Mouse (Mus musculus): ENCODE measurements around the gene Ankrd6. TPM values are rescaled to one million over a fixed set of nuclear protein-coding genes. Genes with fewer than 3 reads are reported as not detected.

Ankrd6 gene
- total RNA-seq, 2 experiments from 2014 or later = 0.82 to 0.98 TPM

- ATAC-seq (replicated peaks; ENCODE audit: poor library complexity, severe bottlenecking) = no peak
These were observed 43.0 kb downstream of the Ankrd6 start for GRCm38 (mm10) chr4:32907631-32908030.

- peak; percentile 81 for ATAC-seq (replicated peaks; ENCODE audit: poor library complexity, severe bottlenecking)
These were observed 44.0 kb downstream of the Ankrd6 start for GRCm38 (mm10) chr4:32906627-32907026.

- ATAC-seq (replicated peaks; ENCODE audit: poor library complexity, severe bottlenecking) = no peak
These were observed 44.7 kb downstream of the Ankrd6 start for GRCm38 (mm10) chr4:32905913-32906312.

GRCm38 (mm10) chr4:32905381-32905780 lies 45.3 kb downstream of the Ankrd6 start:
- no peak for ATAC-seq (replicated peaks; ENCODE audit: poor library complexity, severe bottlenecking)

- no peak for ATAC-seq (replicated peaks; ENCODE audit: poor library complexity, severe bottlenecking)
These were observed 46.8 kb downstream of the Ankrd6 start for GRCm38 (mm10) chr4:32903826-32904225.

GRCm38 (mm10) chr4:32899051-32899450 lies 51.6 kb downstream of the Ankrd6 start:
- ATAC-seq (replicated peaks; ENCODE audit: poor library complexity, severe bottlenecking) = no peak

GRCm38 (mm10) chr4:32891341-32891740 lies 59.3 kb downstream of the Ankrd6 start:
- no peak for ATAC-seq (replicated peaks; ENCODE audit: poor library complexity, severe bottlenecking)

GRCm38 (mm10) chr4:32890735-32891098 lies 59.9 kb downstream of the Ankrd6 start:
- ATAC-seq (replicated peaks; ENCODE audit: poor library complexity, severe bottlenecking) = no peak

- no peak for ATAC-seq (replicated peaks; ENCODE audit: poor library complexity, severe bottlenecking)
These were observed 60.5 kb downstream of the Ankrd6 start for GRCm38 (mm10) chr4:32889996-32890734.

- peak; percentile 46 for ATAC-seq (replicated peaks; ENCODE audit: poor library complexity, severe bottlenecking)
These were observed 61.4 kb downstream of the Ankrd6 start for GRCm38 (mm10) chr4:32889246-32889645.

GRCm38 (mm10) chr4:32886479-32886878 lies 64.2 kb downstream of the Ankrd6 start:
- ATAC-seq (replicated peaks; ENCODE audit: poor library complexity, severe bottlenecking) = no peak; the same call in 1 of the 2 replicates

GRCm38 (mm10) chr4:32884599-32884998 lies 66.0 kb downstream of the Ankrd6 start:
- no peak for ATAC-seq (replicated peaks; ENCODE audit: poor library complexity, severe bottlenecking)

GRCm38 (mm10) chr4:32881001-32881400 lies 69.6 kb downstream of the Ankrd6 start:
- ATAC-seq (replicated peaks; ENCODE audit: poor library complexity, severe bottlenecking) = no peak

- ATAC-seq (replicated peaks; ENCODE audit: poor library complexity, severe bottlenecking) = no peak
These were observed 76.0 kb downstream of the Ankrd6 start for GRCm38 (mm10) chr4:32874669-32875068.

- peak; percentile 88 for ATAC-seq (replicated peaks; ENCODE audit: poor library complexity, severe bottlenecking)
These were observed 78.4 kb downstream of the Ankrd6 start for GRCm38 (mm10) chr4:32872189-32872749.

GRCm38 (mm10) chr4:32869370-32869769 lies 81.3 kb downstream of the Ankrd6 start:
- no peak for ATAC-seq (replicated peaks; ENCODE audit: poor library complexity, severe bottlenecking)

GRCm38 (mm10) chr4:32868858-32869257 lies 81.8 kb downstream of the Ankrd6 start:
- no peak for ATAC-seq (replicated peaks; ENCODE audit: poor library complexity, severe bottlenecking)

- no peak for ATAC-seq (replicated peaks; ENCODE audit: poor library complexity, severe bottlenecking)
These were observed 82.2 kb downstream of the Ankrd6 start for GRCm38 (mm10) chr4:32868437-32868836.

GRCm38 (mm10) chr4:32867460-32867859 lies 83.2 kb downstream of the Ankrd6 start:
- no peak for ATAC-seq (replicated peaks; ENCODE audit: poor library complexity, severe bottlenecking)

GRCm38 (mm10) chr4:32864867-32865242 lies 85.8 kb downstream of the Ankrd6 start:
- no peak for ATAC-seq (replicated peaks; ENCODE audit: poor library complexity, severe bottlenecking)

- no peak for ATAC-seq (replicated peaks; ENCODE audit: poor library complexity, severe bottlenecking)
These were observed 86.3 kb downstream of the Ankrd6 start for GRCm38 (mm10) chr4:32864131-32864866.

All from granulocyte monocyte progenitor cell, adult 5-6 weeks (primary cell).